Mouse (Mus musculus) heart, embryonic 12.5 days (tissue): ENCODE results near the gene Ceacam3. TPM values are rescaled to one million over a fixed set of nuclear protein-coding genes. Genes with fewer than 3 reads are reported as not detected.

Experiments used
- polyA plus RNA-seq: library from polyadenylated mRNA; unstranded; fragments of >200 nt; fragmentation: Nextera tagmentation; extraction: Ambion mirVana; gene quantifications from 2 replicates; pipeline ENCODE4 v1.2.1, GENCODE M21; 2016

Gene Ceacam3
- polyA plus RNA-seq, 1 experiment from 2014 or later, result not detected

Other genes with a start within 250 kb of the Ceacam3 start
- gene Ptgir, start 243.8 kb upstream of the Ceacam3 start, polyA plus RNA-seq, result 0.28 and 0.34 TPM in 2 replicates
- gene Calm3, start 226.2 kb upstream of the Ceacam3 start, polyA plus RNA-seq, result 83.6 and 95.0 TPM in 2 replicates
- gene Pnmal2, start 205.6 kb upstream of the Ceacam3 start, polyA plus RNA-seq, result 3.5 and 4.2 TPM in 2 replicates
- gene Pnmal1, start 190.6 kb upstream of the Ceacam3 start, polyA plus RNA-seq, result 0.14 and 0.28 TPM in 2 replicates
- gene Gm42372, start 167.2 kb upstream of the Ceacam3 start, polyA plus RNA-seq, result 0.14 and 0.15 TPM in 2 replicates
- 19.6 and 29.4 TPM in 2 replicates for gene Ccdc8, start 157.6 kb upstream of the Ceacam3 start, polyA plus RNA-seq
- gene Ppp5c, start 122.4 kb upstream of the Ceacam3 start, polyA plus RNA-seq, result 87.3 and 91.9 TPM in 2 replicates
- gene Hif3a, start 87.9 kb upstream of the Ceacam3 start, polyA plus RNA-seq, result 36.8 and 38.2 TPM in 2 replicates
- 0.06 and 0.14 TPM in 2 replicates for gene Psg16, start 76.2 kb upstream of the Ceacam3 start, polyA plus RNA-seq
- not detected in 2 replicates for gene Psg29, start 53.2 kb downstream of the Ceacam3 start, polyA plus RNA-seq